Mouse (Mus musculus) stomach, postnatal 0 days (tissue): ENCODE measurements at regions not wholly inside any gene's neighbourhood (a gene's known extent, or its start where the extent isn't known, plus 50 kb on each side); places are given as distances from the start of the nearest gene placed in this dataset.

Experiments
- CTCF ChIP-seq: IDR thresholded peaks from 2 replicates; pipeline ENCODE4 v1.5.1; 2016; ENCODE audit warnings: antibody characterized with exemption, low read depth, mild to moderate bottlenecking, moderate library complexity
- EP300 ChIP-seq: optimal IDR thresholded peaks from 2 replicates; pipeline ENCODE3; 2016; ENCODE audit warnings: antibody characterized with exemption

- no peak for TF ChIP-seq CTCF
- no peak for TF ChIP-seq EP300
Measured at GRCm38 (mm10) chr3:37789711-37790110, 65.4 kb upstream of the Gm5148 start.
